Mouse (Mus musculus) gastrocnemius, postnatal 25 days (tissue): Measurements from ENCODE around the gene Adora3. TPM values are rescaled to one million over a fixed set of nuclear protein-coding genes. Genes with fewer than 3 reads are reported as not detected.
"Not testable (repeated sequence)": the region's sequence is repeated elsewhere in the genome, so short reads cannot be mapped to it uniquely, and the experiment has no call there.

Source experiments
- DNase-seq: peaks from one replicate; pipeline ENCODE4 v3.0.0; 2022
- total RNA-seq, 2 experiments: library from RNA; stranded (reverse); gene quantifications; 1 replicate in 1 of 2; 2 replicates in 1 of 2; pipeline ENCODE4 v1.2.3; 2021

Gene Adora3
- total RNA-seq, 2 experiments from 2014 or later = 0.21 TPM; not detected in 1

DNA sequence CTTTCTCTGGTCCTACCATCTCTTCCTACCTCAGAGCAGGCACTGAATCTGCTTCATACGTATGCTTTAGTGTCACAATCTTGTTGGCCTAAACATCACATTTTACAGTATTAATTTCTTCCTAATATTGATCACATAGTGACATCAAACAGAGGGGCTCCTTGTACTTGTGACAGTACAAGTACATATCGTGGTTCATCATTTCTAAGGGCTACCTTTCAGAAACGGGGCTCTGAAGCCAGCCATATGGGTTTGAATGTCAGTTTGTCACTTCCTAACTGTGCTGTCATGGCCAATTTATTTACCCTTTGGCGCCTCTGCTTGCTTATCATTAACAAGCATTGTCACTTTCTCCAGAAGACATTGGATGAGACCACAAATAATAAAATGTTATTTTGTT is 30.8 kb downstream of the Adora3 start:
- no peak for DNase-seq

DNA sequence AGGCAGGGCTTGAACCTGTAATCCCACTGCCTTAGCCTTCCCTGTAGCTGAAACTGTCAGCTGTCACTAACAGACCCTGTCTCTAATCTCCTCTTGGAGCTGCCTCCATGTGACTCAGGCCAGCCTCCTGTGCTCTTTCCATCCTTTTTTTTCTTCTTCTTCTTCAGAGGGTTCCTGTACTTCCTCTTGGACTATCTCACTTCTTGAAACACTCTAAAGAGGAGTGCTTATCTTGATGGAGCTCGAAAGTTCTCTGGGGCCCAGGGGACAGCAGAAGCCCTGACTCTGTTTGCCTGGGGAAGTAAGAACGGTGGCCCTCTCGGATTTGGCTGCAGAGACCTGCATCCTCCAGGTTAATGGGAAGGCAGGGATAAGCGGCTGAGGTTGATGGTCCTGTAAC is 33.6 kb downstream of the Adora3 start:
- no peak for DNase-seq

DNA sequence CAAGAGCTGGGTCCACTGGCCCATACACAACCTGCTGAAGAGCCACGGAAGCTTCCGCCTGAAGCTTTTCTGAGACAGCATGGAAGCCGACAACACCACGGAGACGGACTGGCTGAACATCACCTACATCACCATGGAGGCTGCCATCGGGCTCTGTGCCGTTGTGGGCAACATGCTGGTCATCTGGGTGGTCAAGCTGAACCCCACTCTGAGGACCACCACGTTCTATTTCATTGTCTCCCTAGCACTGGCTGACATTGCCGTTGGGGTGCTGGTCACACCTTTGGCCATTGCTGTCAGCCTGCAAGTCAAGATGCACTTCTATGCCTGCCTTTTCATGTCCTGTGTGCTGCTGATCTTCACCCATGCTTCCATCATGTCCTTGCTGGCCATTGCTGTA is 34.1 kb downstream of the Adora3 start:
- no peak for DNase-seq

DNA sequence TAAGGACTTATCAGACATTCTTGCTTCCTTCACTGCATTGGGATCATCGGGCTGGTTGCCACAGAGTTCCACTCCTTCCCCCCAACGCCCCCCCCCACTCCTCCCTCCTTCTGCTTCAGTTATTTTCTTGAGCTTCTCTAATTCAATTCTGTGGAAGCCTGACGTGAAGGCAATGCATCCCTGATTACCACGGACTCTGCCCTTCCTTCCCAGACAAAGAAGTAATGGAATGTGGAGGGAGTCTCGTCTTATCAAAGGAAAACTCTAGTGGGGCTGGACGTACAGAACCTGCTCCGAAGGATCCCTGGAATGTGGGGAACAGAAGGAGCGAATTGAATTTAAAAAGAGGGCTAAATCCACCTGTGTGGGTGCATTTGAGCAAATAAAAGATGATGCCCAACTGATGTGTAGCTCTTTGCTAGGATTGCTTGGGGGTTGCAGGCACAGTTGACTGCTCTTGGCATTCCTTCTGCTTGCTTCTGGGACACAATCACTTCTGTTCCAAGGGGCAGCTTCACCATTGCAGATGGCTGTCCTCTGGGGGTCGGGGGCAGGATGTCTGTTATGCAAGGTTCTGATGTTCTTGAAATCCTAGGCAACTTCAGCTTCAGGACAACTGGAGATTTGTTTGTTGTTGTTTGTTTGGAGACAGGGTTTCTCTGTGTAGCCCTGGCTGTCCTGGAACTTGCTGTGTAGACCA is 37.4 kb downstream of the Adora3 start:
- DNase-seq = no peak

DNA sequence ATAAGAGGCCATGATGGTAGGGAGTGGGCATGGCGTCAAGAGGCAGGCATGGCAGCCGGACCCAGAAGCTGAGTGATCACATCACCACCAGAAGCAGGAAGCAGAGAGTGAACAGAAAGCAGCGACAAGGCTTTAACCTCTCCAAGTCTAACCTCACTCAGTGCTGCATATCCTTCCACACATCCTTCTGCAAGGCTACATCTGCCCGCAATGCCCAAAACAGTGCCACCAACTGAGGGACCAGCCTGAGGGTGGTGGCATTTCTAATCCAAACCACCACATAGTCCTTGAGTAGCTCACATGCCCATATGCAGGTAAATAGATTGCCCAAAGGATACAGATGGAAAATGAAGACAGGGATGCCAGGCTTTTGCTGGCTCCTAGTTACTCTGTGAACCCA is 38.3 kb downstream of the Adora3 start:
- no peak for DNase-seq

DNA sequence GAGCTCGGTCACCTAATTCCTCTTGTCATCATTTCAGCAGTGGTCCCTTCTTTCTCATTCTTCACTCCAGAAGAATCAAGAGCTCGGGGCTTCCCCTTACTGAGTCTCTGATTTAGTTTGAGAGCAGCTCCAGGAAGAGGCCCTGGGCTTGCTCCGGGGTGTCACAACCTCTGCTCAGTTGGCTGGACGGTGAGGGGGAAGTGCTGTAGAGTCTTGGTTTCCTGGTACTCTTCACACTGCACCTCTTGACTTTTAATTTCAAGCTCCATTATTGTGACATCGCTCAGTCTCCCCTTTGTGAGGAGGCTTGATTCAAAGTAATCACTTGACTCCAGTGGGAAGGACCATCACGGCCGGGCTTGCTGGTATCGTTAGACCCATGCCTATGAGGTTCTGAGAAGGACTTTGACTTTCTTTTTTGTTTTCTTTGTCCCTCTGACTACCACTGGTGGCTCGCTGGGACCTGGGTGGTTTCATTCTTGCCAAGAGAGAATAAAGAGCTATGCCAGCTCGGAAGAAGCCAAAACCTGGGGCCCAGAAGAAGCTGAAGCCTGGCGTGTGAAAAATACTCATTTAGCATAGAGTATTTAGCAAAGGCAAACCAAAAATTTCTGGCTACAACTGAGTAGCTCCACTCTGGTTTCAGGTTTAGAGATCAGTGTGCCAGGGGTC is 40.0 kb downstream of the Adora3 start:
- no peak for DNase-seq

DNA sequence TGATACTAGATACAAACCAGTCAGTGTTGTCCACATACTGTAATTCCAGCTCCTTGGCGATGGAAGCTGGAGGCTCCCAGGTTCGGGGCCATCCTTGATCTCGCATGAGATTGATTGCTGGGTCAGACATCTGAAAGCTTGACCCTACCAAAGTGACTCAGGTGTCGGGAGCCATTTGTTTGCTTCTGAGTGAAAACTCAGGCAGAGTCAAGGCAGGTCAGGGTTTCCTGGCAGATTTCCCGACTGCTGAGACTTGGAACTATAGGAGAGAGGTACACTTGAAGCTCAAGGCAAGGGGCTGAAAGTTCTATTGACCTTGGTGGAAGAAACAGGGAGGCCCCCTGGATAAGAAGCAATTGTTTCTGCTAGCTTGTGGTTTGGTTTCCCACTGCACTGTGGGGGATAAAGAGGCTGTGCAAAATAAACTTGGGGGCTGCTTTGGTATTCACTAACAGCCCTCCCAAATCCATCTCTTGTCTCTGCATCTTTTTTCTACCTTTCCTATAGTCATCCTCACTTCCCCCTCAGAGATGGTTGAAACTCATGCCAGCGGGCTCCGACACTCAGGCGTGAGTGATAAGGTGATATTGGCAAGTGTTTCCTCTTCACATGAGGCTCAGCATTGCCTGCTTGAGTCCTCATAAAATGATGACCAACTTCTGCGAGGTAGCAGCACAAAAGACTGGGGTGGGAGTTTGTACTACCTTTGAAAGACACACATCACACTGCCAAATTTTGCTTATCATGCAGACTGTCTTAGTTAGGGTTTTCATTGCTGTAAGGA is 41.6 kb downstream of the Adora3 start:
- DNase-seq = no peak

DNA sequence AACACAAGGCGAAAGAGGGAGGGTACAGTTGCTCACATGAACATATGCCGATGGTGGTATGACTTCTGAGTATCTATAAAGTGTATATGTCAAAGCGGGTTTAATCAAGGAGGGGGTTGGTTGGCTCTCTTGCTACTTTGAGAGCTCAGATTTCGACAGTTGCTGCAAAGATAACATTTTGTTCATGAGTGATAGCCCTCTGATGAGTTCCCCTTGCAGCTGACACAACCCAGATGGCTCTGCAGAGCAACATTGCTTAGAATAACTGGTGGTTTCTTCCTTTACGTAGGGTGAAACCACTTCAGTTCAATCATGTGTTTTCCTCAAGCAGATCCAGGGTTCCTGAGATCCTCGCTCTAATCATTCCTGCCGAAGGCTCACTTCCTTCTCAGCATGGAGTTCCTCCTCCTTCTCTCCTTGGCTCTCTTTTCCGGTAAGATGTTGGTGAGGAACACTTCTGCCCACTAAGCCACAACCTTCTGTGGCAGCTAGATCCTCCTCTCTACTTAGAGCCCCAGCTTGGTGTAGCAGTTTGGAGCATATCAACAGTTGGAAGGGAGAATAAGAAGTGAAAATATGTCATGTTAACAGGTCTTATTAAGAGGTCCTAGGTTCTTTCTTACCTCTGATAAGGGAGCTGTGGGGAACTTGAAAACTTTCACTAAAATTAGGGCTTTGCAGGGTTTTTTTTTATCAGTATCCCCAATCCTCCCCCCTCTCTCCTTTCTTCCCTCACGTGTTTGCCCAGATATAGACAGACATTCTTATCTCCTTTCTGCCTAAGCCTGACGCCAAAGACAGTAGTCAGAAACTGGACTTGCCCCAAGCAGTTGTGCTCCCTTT is 43.4 kb downstream of the Adora3 start:
- no peak for DNase-seq

DNA sequence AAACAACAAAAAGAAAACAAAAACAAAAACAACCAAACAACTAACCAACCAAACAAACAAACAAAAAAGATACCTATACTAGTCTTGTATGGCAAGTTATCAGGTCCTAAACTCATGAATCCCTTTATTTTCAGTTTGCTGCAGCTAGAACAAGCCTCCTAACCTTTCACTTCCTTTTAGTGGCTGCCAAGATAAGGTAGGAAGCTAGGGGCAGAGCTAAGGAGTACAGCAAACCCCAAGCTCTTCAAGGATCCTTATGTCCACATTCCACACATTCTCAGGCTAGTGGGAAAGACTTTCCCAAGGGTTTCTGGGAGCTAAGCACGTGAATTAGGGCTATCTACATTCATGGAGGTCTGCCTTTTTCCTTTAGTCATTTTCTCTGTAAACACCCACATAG is 44.6 kb downstream of the Adora3 start:
- no peak for DNase-seq

DNA sequence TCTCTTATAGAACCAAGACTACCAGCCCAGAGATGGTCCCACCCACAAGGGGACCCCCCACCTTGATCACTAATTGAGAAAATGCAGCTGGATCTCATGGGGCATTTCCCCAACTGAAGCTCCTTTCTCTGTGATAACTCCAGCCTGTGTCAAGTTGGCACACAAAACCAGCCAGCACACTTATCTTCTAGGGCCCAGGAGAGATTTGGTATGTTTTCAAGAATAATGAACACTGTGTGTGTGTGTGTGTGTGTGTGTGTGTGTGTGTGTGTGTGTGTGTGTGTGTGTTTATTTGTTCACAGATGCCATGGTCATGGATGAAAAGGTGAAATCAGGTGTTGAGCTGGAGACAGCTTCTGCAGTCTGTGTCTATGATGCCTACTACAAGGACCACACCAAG is 45.8 kb downstream of the Adora3 start:
- not testable (repeated sequence) for DNase-seq

DNA sequence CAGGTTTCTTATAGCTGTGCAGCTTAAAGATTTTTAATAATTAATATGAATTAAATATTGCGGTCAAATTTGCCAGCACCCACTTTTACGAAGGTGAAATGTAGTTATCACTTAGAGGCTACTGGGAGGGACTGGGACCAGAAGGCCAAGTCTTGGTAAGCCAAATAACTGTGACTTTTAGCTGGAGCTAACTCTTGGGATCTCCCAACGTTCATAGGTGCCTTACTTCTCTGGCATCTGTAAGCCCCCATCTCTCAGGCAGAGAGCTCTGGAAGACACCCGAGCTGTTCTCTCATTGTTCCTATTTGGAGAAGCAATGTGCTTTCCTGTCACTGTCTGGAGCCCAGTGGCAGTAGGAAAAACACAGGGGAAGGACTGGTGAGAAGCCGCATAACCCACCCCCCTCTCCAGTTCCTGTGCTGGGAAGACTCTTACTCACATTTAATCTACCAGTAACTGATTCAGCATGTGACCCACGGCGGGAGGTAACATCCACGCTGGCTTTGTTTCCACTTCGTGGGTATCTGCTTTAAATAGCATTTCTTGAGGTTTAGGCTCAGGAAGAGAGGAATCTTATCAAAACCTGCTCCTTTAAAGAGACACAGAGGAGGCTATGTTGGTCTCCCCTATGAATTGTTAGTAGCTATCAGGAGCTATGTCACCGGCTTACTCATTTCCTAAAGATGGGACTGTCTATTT is 47.1 kb downstream of the Adora3 start:
- DNase-seq = no peak

DNA sequence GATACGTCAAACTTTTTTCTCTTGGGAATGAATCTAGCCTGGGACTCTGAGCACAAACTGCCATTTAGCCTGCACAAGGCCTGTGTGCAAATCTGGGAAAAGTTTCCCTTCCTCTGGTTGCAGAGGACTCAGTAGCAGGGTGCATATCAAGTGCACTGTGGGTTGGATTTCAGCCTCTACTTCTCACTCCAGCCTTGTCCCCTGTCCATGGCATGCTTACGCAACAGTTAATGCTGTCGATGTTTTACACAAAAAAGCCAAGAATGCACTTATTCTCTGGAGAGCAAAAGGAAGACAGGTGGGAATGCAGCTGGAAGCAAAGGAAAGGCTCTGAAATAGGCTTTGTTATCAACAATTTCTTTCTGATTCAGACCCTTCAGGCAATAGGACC is 47.7 kb downstream of the Adora3 start:
- no peak for DNase-seq

DNA sequence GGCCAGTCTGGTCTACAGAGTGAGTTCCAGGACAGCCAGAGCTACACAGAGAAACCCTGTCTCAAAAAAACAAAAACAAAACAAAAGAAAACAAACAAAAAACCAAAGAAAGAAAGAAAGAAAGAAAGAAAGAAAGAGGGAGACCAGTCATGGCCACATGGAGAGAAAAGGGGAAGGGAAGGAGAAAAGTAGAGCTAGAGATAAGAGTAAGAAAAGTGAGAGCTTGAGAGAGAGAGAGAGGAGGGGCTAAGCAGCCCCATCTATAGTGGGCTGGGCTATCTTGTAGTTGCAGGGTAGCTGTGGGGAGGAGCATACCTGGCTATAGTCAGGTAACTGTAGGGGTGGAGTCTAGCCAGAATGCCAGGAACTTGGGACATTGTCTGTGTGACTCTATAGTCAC is 50.1 kb downstream of the Adora3 start:
- not testable (repeated sequence) for DNase-seq

DNA sequence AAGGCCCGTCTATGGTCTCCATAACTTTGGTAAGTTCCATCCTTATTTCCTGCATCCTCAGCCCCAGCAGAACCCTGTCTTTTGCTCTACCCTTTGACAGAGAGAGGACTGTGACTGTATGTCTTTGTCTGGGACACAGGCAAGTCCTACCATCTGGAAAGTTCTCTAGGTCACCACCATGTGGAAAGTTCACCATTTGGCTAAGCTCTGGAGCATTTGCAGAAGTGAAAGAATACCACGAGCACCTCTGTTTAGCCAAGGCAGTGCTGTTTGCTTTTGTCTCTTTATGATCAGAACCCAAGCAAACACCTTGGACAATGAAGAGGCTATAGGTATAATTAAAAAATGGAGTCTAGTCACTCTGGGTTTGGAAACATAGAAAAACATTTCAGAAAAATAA is 51.3 kb downstream of the Adora3 start:
- DNase-seq = no peak

DNA sequence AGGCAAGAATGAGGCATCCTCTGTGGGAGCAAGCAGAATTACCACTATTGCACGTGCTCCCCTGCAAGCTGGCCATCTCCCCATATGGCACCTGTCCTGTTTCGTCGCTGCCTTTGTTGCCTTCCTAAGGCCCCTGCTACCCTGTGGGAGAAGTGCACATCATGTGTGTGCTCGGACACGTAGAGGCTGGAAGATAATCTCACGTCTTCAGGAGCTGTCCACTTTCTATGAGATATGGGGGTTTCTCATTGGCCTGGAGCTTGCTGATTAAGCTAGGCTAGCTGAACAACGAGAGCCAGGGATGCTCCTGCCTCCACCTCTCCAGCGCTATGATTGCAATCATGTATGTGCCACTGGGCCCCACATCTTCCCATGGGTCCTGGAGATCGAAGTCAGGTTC is 54.0 kb downstream of the Adora3 start:
- DNase-seq = no peak

DNA sequence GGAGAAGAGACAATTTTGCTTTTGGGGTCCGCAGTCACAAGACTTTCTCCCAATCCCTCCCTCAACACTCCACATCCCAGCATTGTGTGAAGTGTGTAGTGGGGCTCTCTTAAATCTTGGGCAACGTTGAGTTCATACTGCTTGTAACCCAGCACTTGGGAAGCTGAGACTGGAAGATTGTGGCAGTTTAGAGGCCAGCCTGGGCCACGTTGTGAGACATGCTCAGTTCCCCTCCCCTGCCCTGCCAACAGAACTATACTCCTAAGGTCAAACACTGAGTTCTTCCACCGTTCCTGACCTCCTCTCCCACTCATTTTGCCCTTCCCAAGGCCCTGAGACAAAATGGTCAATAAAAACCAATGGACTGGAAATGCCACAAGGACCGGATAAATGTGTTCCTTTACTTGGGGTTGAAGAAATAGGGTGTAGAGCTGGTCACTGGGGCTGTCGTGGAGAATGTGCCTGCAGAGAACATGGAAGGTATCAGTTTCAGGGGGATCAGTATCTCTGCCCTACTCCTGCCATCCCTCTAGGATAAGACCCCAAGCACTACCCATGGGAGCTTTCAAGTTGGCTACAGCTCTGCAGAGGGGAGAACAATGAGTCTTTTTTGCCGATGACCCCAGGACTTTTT is 57.0 kb downstream of the Adora3 start:
- no peak for DNase-seq

DNA sequence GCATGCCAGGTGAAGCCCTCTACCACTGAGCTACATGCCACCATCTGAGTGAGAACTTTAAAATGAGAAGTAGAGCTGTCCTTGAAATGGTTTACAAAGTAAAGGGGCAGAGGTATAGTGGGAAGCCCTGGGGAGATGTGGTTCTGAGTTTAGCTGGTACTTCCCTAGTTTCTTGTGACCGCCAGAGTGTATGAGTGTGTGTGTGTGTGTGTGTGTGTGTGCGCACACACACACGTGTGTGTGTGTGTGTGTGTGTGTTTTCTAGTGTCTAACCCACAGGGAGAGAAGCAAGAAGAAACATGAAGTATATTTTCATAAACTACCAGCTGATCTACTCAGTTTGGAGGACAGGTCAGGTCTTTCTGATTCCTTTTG is 57.5 kb downstream of the Adora3 start:
- no peak for DNase-seq

DNA sequence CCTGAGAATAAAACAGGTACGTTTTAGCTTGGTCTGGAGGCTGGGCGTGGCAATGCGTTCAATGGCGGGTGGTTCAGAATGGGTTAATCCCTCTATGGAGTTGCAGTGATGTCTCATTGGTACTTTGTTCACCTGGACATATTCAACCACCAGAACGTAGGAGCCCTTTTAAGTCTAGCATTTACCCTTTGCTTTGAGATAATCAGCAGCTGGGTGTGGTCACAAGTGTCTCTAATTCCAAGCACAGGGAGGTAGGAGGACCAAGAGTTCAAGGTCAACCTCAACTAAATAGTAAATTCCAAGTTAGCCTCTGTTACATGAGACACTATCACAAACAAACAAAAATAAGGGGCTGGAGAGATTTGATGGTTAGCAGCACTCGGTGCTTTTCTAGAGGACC is 58.1 kb downstream of the Adora3 start:
- DNase-seq = no peak

DNA sequence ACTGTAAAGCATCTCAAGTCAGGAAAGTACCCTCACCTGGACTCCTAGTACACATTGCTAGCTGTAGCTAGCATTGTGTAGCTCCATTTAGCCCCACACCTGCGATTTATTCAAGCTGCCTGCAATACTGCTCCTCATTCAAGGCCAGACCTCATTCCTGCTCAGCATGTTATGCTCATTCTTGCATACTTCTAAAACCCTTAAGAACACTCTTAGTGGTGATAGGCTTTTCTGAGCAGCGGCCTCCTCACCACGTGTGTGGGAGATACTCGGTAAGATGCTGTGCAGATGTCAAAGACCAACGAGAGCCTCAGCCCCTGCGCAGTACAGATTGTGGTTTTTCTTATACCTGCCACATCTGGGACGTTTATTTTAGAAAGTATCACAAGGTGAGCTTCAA is 59.2 kb downstream of the Adora3 start:
- no peak for DNase-seq

DNA sequence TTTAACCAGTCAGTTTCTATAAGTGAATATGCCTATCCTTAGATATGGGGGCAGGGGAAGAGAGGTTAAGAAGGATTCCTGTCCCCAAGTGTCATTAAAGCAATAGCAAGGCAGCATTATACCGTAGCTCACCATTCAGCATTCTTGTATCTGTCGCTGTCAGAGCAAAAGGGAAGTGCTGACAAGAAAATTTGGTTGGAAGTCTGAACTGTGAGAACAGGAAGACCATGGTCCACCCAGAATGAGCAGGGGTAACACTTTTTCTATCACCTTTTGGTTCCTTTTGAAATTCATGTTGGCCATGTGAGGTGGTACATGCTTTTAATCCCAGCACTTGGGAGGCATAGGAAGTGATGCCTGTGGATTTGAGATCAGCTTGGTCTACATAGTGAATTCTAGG is 60.4 kb downstream of the Adora3 start:
- DNase-seq = no peak
